ENCODE assay signal across 15 mouse cellular contexts in genomic region chr6:112388385-112388784, GRCm38 (mm10). TPM values are rescaled to one million over a fixed set of nuclear protein-coding genes. Genes with fewer than 3 reads are reported as not detected.
"Had no signal": no experiment of that assay in that cellular context is flagged by ENCODE, and none has a peak within 500 bp of the region (broad histone marks: within the 10 kb centered on the region; RNA-seq: fewer than 3 reads in every experiment).

No protein-coding gene starts in this region.

- H3K27me3 ChIP-seq: liver, embryonic 13.5 days; neural tube, embryonic 12.5 days; neural tube, embryonic 15.5 days had no signal

- H3K27ac ChIP-seq: left cerebral cortex, adult 2 months; liver, embryonic 13.5 days; midbrain, embryonic 10.5 days; neural tube, embryonic 12.5 days; neural tube, embryonic 15.5 days had no signal

- H3K4me3 ChIP-seq: left cerebral cortex, adult 2 months; liver, embryonic 13.5 days; megakaryocyte, embryonic 14.5 days; midbrain, embryonic 10.5 days; neural tube, embryonic 12.5 days; neural tube, embryonic 15.5 days had no signal

- H3K4me2 ChIP-seq: liver, embryonic 13.5 days; neural tube, embryonic 12.5 days; neural tube, embryonic 15.5 days had no signal

- DNase-seq: layer of hippocampus, postnatal 36 days; liver, embryonic 13.5 days; lung, adult 2 months; midbrain, embryonic 14.5 days; right cerebral cortex, adult 18-20 months; right cerebral cortex, postnatal 14 days; right cerebral cortex, postnatal 4 days; thymus, adult 18-20 months; thymus, postnatal 36 days had no signal

- H3K9me3 ChIP-seq: liver, embryonic 13.5 days; megakaryocyte, embryonic 14.5 days; midbrain, embryonic 10.5 days; neural tube, embryonic 12.5 days; neural tube, embryonic 15.5 days had no signal

- H3K4me1 ChIP-seq: liver, embryonic 13.5 days; megakaryocyte, embryonic 14.5 days; midbrain, embryonic 10.5 days; neural tube, embryonic 12.5 days; neural tube, embryonic 15.5 days had no signal

- H3K9ac ChIP-seq: liver, embryonic 13.5 days; neural tube, embryonic 12.5 days; neural tube, embryonic 15.5 days had no signal

- H3K36me3 ChIP-seq: liver, embryonic 13.5 days; midbrain, embryonic 10.5 days; neural tube, embryonic 12.5 days; neural tube, embryonic 15.5 days had no signal

RNA-seq across cellular contexts. Expression of gene Ssu2, which starts 0.6 kb away (rescaled TPM):
- total RNA-seq: liver, adult 2 months had no signal
- polyA plus RNA-seq: liver, adult 2 months; midbrain, embryonic 14.5 days had no signal
